Mouse (Mus musculus) left cerebral cortex, postnatal 10 days (tissue): Measurements from ENCODE around the gene Cyth1. TPM values are rescaled to one million over a fixed set of nuclear protein-coding genes. Genes with fewer than 3 reads are reported as not detected.

Experiments used
- DNase-seq, 2 experiments: peaks; one replicate each; pipeline ENCODE4 v3.0.0; 2021 to 2022; ENCODE audit warnings: low spot score in 2 of 2, mixed read lengths in 1 of 2; ENCODE audit errors: extremely low spot score in 1 of 2
- intact Hi-C: fragments of 180-260 bp; cut with DNase I; formaldehyde crosslinking; loops from one replicate; pipeline ENCODE4 v1.15.1; 2025
- total RNA-seq, 2 experiments: library from RNA; stranded (reverse); gene quantifications; 2 replicates each; pipeline ENCODE4 v1.2.3; 2021

The Cyth1 gene
- total RNA-seq, result 10 to 100 TPM; 64.2 to 66.8 TPM

- intact Hi-C loops, result no loop called here
- peak; percentile 97 to 98 for DNase-seq
These were observed at the start of gene Cyth1 for GRCm38 (mm10) chr11:118248150-118249011. Gene Cyth1 (minus strand): TSS chr11:118248592.

GRCm38 (mm10) chr11:118297967-118298366 is 49.6 kb upstream of the Cyth1 start:
- intact Hi-C loops, result no loop called here
- no peak for DNase-seq

GRCm38 (mm10) chr11:118295026-118295425 is 46.6 kb upstream of the Cyth1 start:
- DNase-seq, result peak in 1 of 2 experiments; percentile 14
- intact Hi-C loops, result no loop called here

GRCm38 (mm10) chr11:118292671-118293070 is 44.3 kb upstream of the Cyth1 start:
- DNase-seq, result peak in 1 of 2 experiments; percentile 22
- intact Hi-C loops, result no loop called here

GRCm38 (mm10) chr11:118289999-118290889 is 41.9 kb upstream of the Cyth1 start, which contains the start of gene Usp36:
Gene Usp36 (minus strand): TSS chr11:118290244.
- intact Hi-C loops, result no loop called here
- DNase-seq, result peak; percentile 100

GRCm38 (mm10) chr11:118289562-118289961 is 41.2 kb upstream of the Cyth1 start:
- intact Hi-C loops, result no loop called here
- DNase-seq, result no peak

GRCm38 (mm10) chr11:118289037-118289511 is 40.7 kb upstream of the Cyth1 start:
- intact Hi-C loops, result no loop called here
- DNase-seq, result peak in 1 of 2 experiments; percentile 34

- intact Hi-C loops, result no loop called here
- DNase-seq, result peak in 1 of 2 experiments; percentile 13
These were observed 39.2 kb upstream of the Cyth1 start for GRCm38 (mm10) chr11:118287573-118287972.

- no peak for DNase-seq
- intact Hi-C loops, result no loop called here
These were observed 38.0 kb upstream of the Cyth1 start for GRCm38 (mm10) chr11:118286434-118286833.

GRCm38 (mm10) chr11:118285791-118286190 is 37.4 kb upstream of the Cyth1 start:
- intact Hi-C loops, result no loop called here

GRCm38 (mm10) chr11:118280218-118280617 is 31.8 kb upstream of the Cyth1 start:
- intact Hi-C loops, result no loop called here
- DNase-seq, result no peak

More at GRCm38 (mm10) chr11:118285791-118286190, 37.4 kb upstream of the Cyth1 start:
- no peak for DNase-seq

- intact Hi-C loops, result no loop called here
- DNase-seq, result no peak
These were observed 27.9 kb upstream of the Cyth1 start for GRCm38 (mm10) chr11:118276328-118276727.

- no peak for DNase-seq
- intact Hi-C loops, result no loop called here
These were observed 26.7 kb upstream of the Cyth1 start for GRCm38 (mm10) chr11:118275092-118275491.

GRCm38 (mm10) chr11:118269827-118270226 is 21.4 kb upstream of the Cyth1 start:
- intact Hi-C loops, result no loop called here
- DNase-seq, result no peak

GRCm38 (mm10) chr11:118266666-118267046 is 18.3 kb upstream of the Cyth1 start:
- intact Hi-C loops, result no loop called here

GRCm38 (mm10) chr11:118266044-118266665 is 17.8 kb upstream of the Cyth1 start:
- intact Hi-C loops, result no loop called here
- no peak for DNase-seq

More at GRCm38 (mm10) chr11:118266666-118267046, 18.3 kb upstream of the Cyth1 start:
- no peak for DNase-seq

GRCm38 (mm10) chr11:118265621-118266020 is 17.2 kb upstream of the Cyth1 start:
- intact Hi-C loops, result no loop called here
- no peak for DNase-seq

GRCm38 (mm10) chr11:118263146-118263545 is 14.8 kb upstream of the Cyth1 start:
- no peak for DNase-seq
- intact Hi-C loops, result no loop called here

GRCm38 (mm10) chr11:118260081-118260480 is 11.7 kb upstream of the Cyth1 start:
- intact Hi-C loops, result no loop called here
- no peak for DNase-seq
